21 mouse cellular contexts compared by ENCODE assay signal in the genomic region with DNA sequence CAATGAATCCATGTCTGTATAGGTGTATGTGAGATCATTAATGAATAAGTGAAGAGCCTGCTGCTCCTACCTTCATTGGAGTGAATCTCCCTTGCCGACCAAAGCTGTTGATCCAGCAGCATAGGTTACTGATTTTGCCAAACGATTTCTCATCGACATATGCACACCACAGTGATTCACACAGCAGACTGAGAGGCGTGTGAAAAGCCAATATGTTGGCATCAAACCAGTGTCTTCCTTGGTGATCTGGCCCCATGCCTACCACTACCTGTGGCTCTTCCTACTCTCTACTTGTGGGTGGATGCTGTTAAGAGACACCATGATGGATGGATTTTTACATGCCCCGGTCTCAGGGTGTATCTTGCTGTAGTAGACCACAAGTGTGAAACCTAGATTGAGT.
DNase-seq lines count a peak whose midpoint lies in the region; ATAC-seq lines count a peak whose summit lies in the region.
"Had no signal": no experiment of that assay in that cellular context is flagged by ENCODE, and none has a peak within 500 bp of the region (broad histone marks: within the 10 kb centered on the region; RNA-seq: fewer than 3 reads in every experiment).

No protein-coding gene starts in this region.

- DNase-seq in frontal cortex, postnatal 14 days (ENCODE audit: low spot score in 2 of 2) = no peak
- DNase-seq in right cerebral cortex, adult 18-20 months = peak; percentile 15
- no peak for DNase-seq in right cerebral cortex, postnatal 14 days
- DNase-seq in layer of hippocampus, adult 9-11 months = peak; percentile 54
- no peak for DNase-seq in embryo, embryonic 9.5 days (ENCODE audit: extremely low spot score)
- DNase-seq in adrenal gland, postnatal 10 days = no peak
- DNase-seq: adrenal gland, postnatal 25 days; cerebellum, adult 8-10 months; gastrocnemius, postnatal 10 days; heart, postnatal 10 days; kidney, adult 9 months; kidney, postnatal 25 days; lung, postnatal 4 days; retina, postnatal 1 day; spleen, adult 18-20 months; thymus, postnatal 14 days had no signal

- peak; percentile 55; the same call in 1 of the 2 replicates for ATAC-seq in frontal cortex, adult (ENCODE audit: low TSS enrichment)
- ATAC-seq: CD4-positive, CD25-positive, alpha-beta regulatory T cell, adult 4 months; intestine, postnatal 0 days; lung, postnatal 0 days; midbrain, embryonic 15.5 days had no signal

Comparison
In these comparisons a context has a peak if more than half of its experiments do, and no peak if none do; other contexts are left out.
1. DNase-seq: peak in right cerebral cortex, adult 18-20 months (single experiment) and layer of hippocampus, adult 9-11 months (single experiment); none in frontal cortex, postnatal 14 days (0 of 2), right cerebral cortex, postnatal 14 days (single experiment), embryo, embryonic 9.5 days (single experiment) and adrenal gland, postnatal 10 days (single experiment).